Mouse (Mus musculus): ENCODE results near the gene Tbata.

DNA sequence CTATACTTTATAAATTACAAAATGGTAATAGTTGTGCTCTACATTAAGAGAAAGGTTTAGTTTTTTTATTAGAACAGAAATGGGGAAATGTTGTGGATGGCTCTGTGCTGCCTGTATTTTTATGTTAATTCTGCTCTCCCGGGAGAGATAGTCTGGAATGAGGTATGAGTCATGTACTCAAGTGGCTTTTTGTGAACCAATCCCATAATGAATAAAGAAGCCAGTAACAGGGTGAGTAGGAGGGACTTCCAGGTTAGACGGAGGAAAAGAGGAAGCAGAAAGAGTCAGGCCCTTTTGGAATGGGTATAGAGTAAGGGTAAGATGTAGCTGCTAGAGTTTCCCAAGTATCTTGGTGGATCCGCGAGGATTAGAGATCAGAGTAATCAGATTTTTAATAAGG is 37.7 kb upstream of the Tbata start:
- TF ChIP-seq CTCF (IDR thresholded peaks at IDR 0.05; ENCODE audit: extremely low read depth, insufficient read depth, insufficient read length, insufficient replicate concordance) (no peak), POLR2A (IDR thresholded peaks at IDR 0.05; ENCODE audit: low read depth, low read length) (no peak)
